Mouse (Mus musculus) kidney, embryonic 15.5 days (tissue): Measurements from ENCODE around the gene Krt2. TPM values are rescaled to one million over a fixed set of nuclear protein-coding genes. Genes with fewer than 3 reads are reported as not detected.

Source experiments
- ATAC-seq: fragments of 200-750 bp; cut with Nextera tagmentation; replicated peaks from 2 replicates; pipeline ENCODE4 v1.8.0; 2017; ENCODE audit warnings: moderate TSS enrichment; ENCODE audit not compliant: low FRiP score
- H3K27ac ChIP-seq: fragments of 300-500 bp; sonication (generic); 2 replicates; pipeline ENCODE4 v1.5.1; 2015; ENCODE audit warnings: mild to moderate bottlenecking, inconsistent platforms
- H3K27me3 ChIP-seq: fragments of 300-500 bp; sonication (generic); 2 replicates; pipeline ENCODE4 v1.6.1; 2015; ENCODE audit warnings: inconsistent platforms
- H3K36me3 ChIP-seq: fragments of 300-500 bp; sonication (generic); 2 replicates; pipeline ENCODE4 v1.6.1; 2015; ENCODE audit warnings: inconsistent platforms
- H3K4me1 ChIP-seq: fragments of 300-500 bp; sonication (generic); 2 replicates; pipeline ENCODE4 v1.6.1; 2015; ENCODE audit warnings: inconsistent platforms
- H3K4me2 ChIP-seq: fragments of 300-500 bp; sonication (generic); 2 replicates; pipeline ENCODE4 v1.6.1; 2015; ENCODE audit warnings: moderate library complexity, mild to moderate bottlenecking, inconsistent platforms
- H3K4me3 ChIP-seq: fragments of 300-500 bp; sonication (generic); replicated peaks from 2 replicates; pipeline ENCODE4 v1.5.1; 2015; ENCODE audit warnings: mild to moderate bottlenecking, inconsistent platforms
- H3K9ac ChIP-seq: fragments of 300-500 bp; sonication (generic); 2 replicates; pipeline ENCODE4 v1.6.1; 2015; ENCODE audit warnings: mild to moderate bottlenecking, inconsistent platforms
- H3K9me3 ChIP-seq: fragments of 300-500 bp; sonication (generic); replicated peaks from 2 replicates; pipeline ENCODE4 v1.6.1; 2016; ENCODE audit warnings: inconsistent platforms
- WGBS: fragments of 180-500 bp; shearing (Covaris S2); methylation state at CpG from one replicate; pipeline ENCODE4 v1.1.7; 2015; ENCODE audit warnings: mixed read lengths; 5-methylcytosine and 5-hydroxymethylcytosine counted together
- polyA plus RNA-seq: library from polyadenylated mRNA; unstranded; fragments of >200 nt; fragmentation: Nextera tagmentation; extraction: Ambion mirVana; gene quantifications from 2 replicates; pipeline ENCODE4 v1.2.1, GENCODE M21; 2015

The Krt2 gene
- polyA plus RNA-seq, 1 experiment from 2014 or later, result not detected

GRCm38 (mm10) chr15:101834784-101835328 is 16.9 kb upstream of the Krt2 start:
- no peak overlapping the region for H3K27ac ChIP-seq
- H3K27me3 ChIP-seq, result no peaks in the 10 kb centered on the region
- H3K9ac ChIP-seq, result no peak overlapping the region
- H3K4me3 ChIP-seq, result no peak overlapping the region
- H3K4me2 ChIP-seq, result no peak overlapping the region
- no peak for ATAC-seq
- no peaks in the 10 kb centered on the region for H3K36me3 ChIP-seq
- WGBS, result 69% methylated on average over 5 of the region's 5 CpGs
- H3K9me3 ChIP-seq, result no peaks in the 10 kb centered on the region
- H3K4me1 ChIP-seq, result 0 out of 2 replicates have a peak, but pooled peaks cover 4% of the 10 kb centered on the region

GRCm38 (mm10) chr15:101833131-101833530 is 15.2 kb upstream of the Krt2 start:
- no peaks in the 10 kb centered on the region for H3K27me3 ChIP-seq
- 0 out of 2 replicates have a peak, but pooled peaks cover 4% of the 10 kb centered on the region for H3K4me1 ChIP-seq
- no peaks in the 10 kb centered on the region for H3K9me3 ChIP-seq
- no peak overlapping the region for H3K4me2 ChIP-seq
- H3K27ac ChIP-seq, result no peak overlapping the region
- no peak overlapping the region for H3K4me3 ChIP-seq
- no peaks in the 10 kb centered on the region for H3K36me3 ChIP-seq
- WGBS, result 26% methylated on average over 6 of the region's 6 CpGs
- no peak overlapping the region for H3K9ac ChIP-seq
- no peak for ATAC-seq

DNA sequence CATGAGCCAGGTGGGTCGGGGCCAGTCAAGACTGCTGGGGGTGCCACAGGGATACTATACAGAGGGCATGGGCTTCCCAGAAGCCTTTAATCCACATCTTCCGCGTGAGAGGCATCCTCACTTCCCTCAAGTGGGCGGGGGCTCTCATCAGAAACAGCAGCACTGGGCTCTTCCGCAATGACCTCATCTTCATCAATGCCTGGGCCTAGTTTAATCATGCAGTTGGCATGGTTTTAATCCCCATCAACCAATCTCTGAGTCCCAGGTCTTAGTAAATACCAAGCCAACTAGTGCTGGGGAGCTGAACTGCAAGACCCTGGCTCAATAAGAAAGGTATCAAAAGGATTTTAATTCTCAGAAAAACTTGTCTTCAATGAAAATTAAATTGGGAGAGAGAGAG is 11.5 kb upstream of the Krt2 start:
- Histone ChIP-seq H3K4me1 (0 out of 2 replicates have a peak, but pooled peaks cover 4% of the 10 kb centered on the region), H3K4me2 (no peak overlapping the region), H3K9me3 (no peaks in the 10 kb centered on the region), H3K27ac (no peak overlapping the region), H3K36me3 (no peaks in the 10 kb centered on the region), H3K4me3 (no peak overlapping the region), H3K9ac (no peak overlapping the region), H3K27me3 (peaks cover 7% of the 10 kb centered on the region; the same call in 1 of the 2 replicates)
- 74% methylated on average over 5 of the region's 5 CpGs for WGBS
- ATAC-seq, result no peak

- H3K4me1 ChIP-seq, result peaks cover 4% of the 10 kb centered on the region; the same call in 1 of the 2 replicates
- no peak overlapping the region for H3K27ac ChIP-seq
- WGBS, result 34% methylated on average over 3 of the region's 3 CpGs
- H3K4me3 ChIP-seq, result no peak overlapping the region
- H3K9me3 ChIP-seq, result no peaks in the 10 kb centered on the region
- H3K27me3 ChIP-seq, result peaks cover 2% of the 10 kb centered on the region; the same call in 1 of the 2 replicates
- no peaks in the 10 kb centered on the region for H3K36me3 ChIP-seq
- ATAC-seq, result no peak
- no peak overlapping the region for H3K4me2 ChIP-seq
- no peak overlapping the region for H3K9ac ChIP-seq
Observed at GRCm38 (mm10) chr15:101821786-101822185, 3.8 kb upstream of the Krt2 start.

DNA sequence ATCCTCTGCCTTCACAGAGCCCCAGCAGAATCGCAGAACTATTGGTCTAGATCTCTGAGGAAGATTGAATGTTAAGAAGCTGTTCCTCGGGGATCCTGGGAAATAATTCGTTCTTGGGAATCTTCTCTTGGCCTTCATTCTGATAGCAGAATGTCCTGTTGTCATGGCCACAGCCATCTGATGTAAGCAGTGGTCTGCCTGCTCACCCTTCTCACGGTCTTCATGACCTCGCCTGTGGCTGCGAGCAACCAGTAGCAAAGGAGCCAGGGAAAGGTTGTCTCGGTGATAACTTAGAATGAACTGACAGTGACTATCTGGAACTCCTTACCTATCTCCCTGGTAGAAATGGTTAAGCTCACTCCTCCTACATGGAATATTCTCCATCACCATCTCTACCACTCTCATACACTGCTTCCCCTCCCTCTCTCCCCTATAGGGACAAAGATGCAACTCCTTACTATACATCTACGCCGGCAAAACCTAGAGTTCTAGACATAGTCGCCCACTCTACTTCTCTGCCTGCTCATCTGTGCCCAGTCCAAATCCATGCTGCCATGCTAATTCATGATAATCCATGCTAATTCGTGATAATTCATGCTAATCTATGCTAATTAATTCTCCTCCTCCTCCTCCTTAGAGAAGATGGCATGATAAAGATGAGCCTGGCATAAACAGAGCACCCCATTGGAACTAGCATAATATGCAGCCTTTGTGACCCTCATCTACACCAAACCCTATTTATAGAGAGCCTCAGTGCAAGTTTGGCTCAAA is 14.7 kb downstream of the Krt2 start:
- no peak for ATAC-seq
- Histone ChIP-seq H3K27me3 (peaks cover 7% of the 10 kb centered on the region; the same call in 1 of the 2 replicates), H3K9ac (no peak overlapping the region), H3K4me1 (no peaks in the 10 kb centered on the region), H3K9me3 (no peaks in the 10 kb centered on the region), H3K27ac (no peak overlapping the region), H3K4me2 (no peak overlapping the region), H3K4me3 (no peak overlapping the region), H3K36me3 (no peaks in the 10 kb centered on the region)
- WGBS, result 80% methylated on average over 11 of the region's 11 CpGs

- Histone ChIP-seq H3K4me2 (no peak within 1 kb of the TSS), H3K9me3 (no peaks in the 10 kb centered on the region), H3K4me1 (no peaks in the 10 kb centered on the region), H3K4me3 (no peak within 1 kb of the TSS), H3K36me3 (no peaks in the 10 kb centered on the region), H3K27me3 (peaks cover 7% of the 10 kb centered on the region; the same call in 1 of the 2 replicates), H3K9ac (no peak within 1 kb of the TSS), H3K27ac (no peak within 1 kb of the TSS)
- ATAC-seq, result no peak
- WGBS, result 84% methylated on average over 6 of the region's 6 CpGs
Observed at GRCm38 (mm10) chr15:101802296-101802835, 15.6 kb downstream of the Krt2 start, which contains the start of gene Krt73. TSS of gene Krt73 (minus strand) at chr15:101802346.

- no peak for ATAC-seq
- Histone ChIP-seq H3K9me3 (no peaks in the 10 kb centered on the region), H3K4me1 (no peaks in the 10 kb centered on the region), H3K27ac (no peak overlapping the region), H3K4me2 (no peak overlapping the region), H3K4me3 (no peak overlapping the region), H3K27me3 (0 out of 2 replicates have a peak, but pooled peaks cover 17% of the 10 kb centered on the region), H3K36me3 (no peaks in the 10 kb centered on the region), H3K9ac (no peak overlapping the region)
- WGBS, result 12% methylated on average over 3 of the region's 3 CpGs
Observed at GRCm38 (mm10) chr15:101790867-101791266, 27.1 kb downstream of the Krt2 start.

- 93% methylated on average over 18 of the region's 18 CpGs for WGBS
- no peaks in the 10 kb centered on the region for H3K36me3 ChIP-seq
- H3K4me2 ChIP-seq, result no peak within 1 kb of the TSS
- H3K9me3 ChIP-seq, result no peaks in the 10 kb centered on the region
- H3K27me3 ChIP-seq, result peaks cover 3% of the 10 kb centered on the region; the same call in 1 of the 2 replicates
- H3K4me3 ChIP-seq, result no peak within 1 kb of the TSS
- ATAC-seq, result no peak
- H3K27ac ChIP-seq, result no peak within 1 kb of the TSS
- H3K4me1 ChIP-seq, result 0 out of 2 replicates have a peak, but pooled peaks cover 2% of the 10 kb centered on the region
- no peak within 1 kb of the TSS for H3K9ac ChIP-seq
Observed at GRCm38 (mm10) chr15:101786360-101786759, 31.6 kb downstream of the Krt2 start, which contains the start of gene Krt72. TSS of gene Krt72 (minus strand) at chr15:101786460.

GRCm38 (mm10) chr15:101773420-101773819 is 44.5 kb downstream of the Krt2 start:
- no peaks in the 10 kb centered on the region for H3K36me3 ChIP-seq
- H3K27me3 ChIP-seq, result 0 out of 2 replicates have a peak, but pooled peaks cover 2% of the 10 kb centered on the region
- H3K9ac ChIP-seq, result no peak overlapping the region
- WGBS, result 81% methylated on average over 10 of the region's 10 CpGs
- H3K9me3 ChIP-seq, result no peaks in the 10 kb centered on the region
- H3K4me3 ChIP-seq, result no peak overlapping the region
- ATAC-seq, result no peak
- H3K4me2 ChIP-seq, result no peak overlapping the region
- no peak overlapping the region for H3K27ac ChIP-seq
- H3K4me1 ChIP-seq, result peaks cover 3% of the 10 kb centered on the region; the same call in 1 of the 2 replicates

DNA sequence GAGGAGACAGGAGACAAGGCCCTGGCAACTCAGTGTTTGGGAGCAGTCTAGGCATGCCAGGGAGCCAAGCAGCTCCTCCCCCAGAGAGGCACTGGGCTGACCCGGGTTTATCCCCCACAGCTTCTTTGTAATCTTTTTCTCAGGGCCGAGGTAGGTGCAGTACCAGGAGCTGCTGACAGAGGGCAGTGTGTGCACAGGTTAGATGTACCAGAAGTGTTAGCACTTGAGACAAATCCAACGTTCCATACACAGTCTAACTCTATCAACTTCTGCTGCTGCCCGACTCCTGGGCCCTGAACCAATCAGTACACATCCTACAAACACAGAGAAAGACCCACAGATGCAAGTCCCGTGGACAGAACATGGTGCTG is 45.3 kb downstream of the Krt2 start:
- 4% methylated on average over 5 of the region's 5 CpGs for WGBS
- Histone ChIP-seq H3K9me3 (no peaks in the 10 kb centered on the region), H3K4me1 (peaks cover 3% of the 10 kb centered on the region; the same call in 1 of the 2 replicates), H3K4me3 (no peak overlapping the region), H3K9ac (no peak overlapping the region), H3K27me3 (0 out of 2 replicates have a peak, but pooled peaks cover 2% of the 10 kb centered on the region), H3K36me3 (no peaks in the 10 kb centered on the region), H3K27ac (no peak overlapping the region), H3K4me2 (no peak overlapping the region)
- peak; percentile 43; the same call in 1 of the 2 replicates for ATAC-seq

DNA sequence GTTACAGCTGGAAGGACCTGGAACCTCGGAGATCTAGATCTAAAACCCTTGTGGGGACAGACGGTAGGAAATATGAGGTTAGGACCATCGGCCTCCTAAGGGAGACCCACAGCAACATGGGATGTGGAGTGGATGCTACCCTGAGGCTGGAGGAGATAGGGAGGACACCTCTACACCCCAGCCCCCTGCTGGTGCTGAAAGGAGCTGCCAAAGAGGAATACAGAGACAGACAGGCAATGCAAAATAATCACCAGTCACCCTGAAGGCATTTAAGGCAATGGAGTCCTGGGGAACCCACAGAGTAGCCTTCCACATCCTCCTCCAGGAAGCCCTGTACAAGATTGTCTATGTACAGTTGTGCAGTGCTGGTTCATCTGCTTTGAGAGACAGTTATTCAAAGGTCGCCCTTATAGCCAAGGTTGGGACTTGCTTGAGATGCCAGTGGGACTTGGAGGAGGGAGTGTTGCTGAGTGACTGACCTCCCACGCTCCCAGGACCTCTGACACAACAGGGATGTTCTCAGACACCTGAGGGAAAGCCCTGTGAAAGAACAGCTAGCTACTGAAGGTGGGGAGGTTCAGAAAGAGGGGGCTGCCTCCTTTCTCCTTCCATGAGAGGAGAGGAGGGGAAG is 45.8 kb downstream of the Krt2 start:
- Histone ChIP-seq H3K4me2 (no peak overlapping the region), H3K9me3 (no peaks in the 10 kb centered on the region), H3K27ac (no peak overlapping the region), H3K4me3 (no peak overlapping the region), H3K36me3 (no peaks in the 10 kb centered on the region), H3K9ac (no peak overlapping the region), H3K27me3 (0 out of 2 replicates have a peak, but pooled peaks cover 2% of the 10 kb centered on the region), H3K4me1 (peaks cover 3% of the 10 kb centered on the region; the same call in 1 of the 2 replicates)
- WGBS, result 73% methylated on average over 5 of the region's 5 CpGs
- ATAC-seq, result no peak
